Mouse (Mus musculus): ENCODE measurements at regions not wholly inside any gene's neighbourhood (a gene's known extent, or its start where the extent isn't known, plus 50 kb on each side); places are given as distances from the start of the nearest gene placed in this dataset.

GRCm38 (mm10) chr11:44185218-44185890 is 214.5 kb upstream of the Il12b start:
- in situ Hi-C loops (cut with MboI; ENCODE audit: low pct_unique_long_range_greater_than_20kb in 1 of 2, low sequenced_read_pairs in 2 of 2, unreplicated experiment in 1 of 2) = no loop called here

DNA sequence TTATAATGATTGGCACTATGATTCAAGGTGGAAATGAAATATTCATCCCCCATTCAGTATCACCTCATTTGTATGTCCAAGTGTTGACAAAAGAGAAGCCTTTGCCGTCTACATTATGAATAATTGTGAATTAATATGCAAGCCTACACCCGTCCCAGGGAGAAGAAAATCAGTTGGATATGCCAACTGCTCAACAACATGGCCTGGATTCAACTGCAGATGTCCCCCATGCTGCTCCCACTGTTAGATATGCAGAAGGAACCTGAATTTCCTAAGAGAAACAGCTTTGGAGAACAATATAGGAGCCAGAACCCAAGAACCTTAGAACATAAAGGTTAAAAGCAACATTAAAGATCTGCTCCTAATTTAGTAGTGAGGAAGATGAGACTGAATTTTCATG is 211.7 kb upstream of the Il12b start:
- in situ Hi-C loops (cut with MboI; ENCODE audit: low pct_unique_long_range_greater_than_20kb in 1 of 2, low sequenced_read_pairs in 2 of 2, unreplicated experiment in 1 of 2) = no loop called here

DNA sequence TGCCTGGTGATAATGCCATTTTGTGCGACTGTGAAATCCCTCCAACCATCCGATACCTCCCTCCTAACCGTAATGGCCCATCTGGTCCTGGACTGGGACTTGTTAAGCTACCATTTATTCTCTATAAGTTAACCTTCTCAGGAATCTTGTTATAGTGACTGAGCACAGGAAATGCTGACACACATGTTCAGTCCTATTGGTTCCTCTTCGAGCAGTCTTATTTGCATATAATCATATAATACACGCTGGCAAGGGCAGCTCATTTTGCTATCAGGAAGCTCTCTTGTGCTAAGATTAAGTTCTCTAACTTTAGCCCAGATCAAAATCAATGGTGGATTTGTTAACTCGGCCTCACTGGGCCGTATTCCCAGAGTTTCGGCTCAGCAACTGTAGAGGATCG is 206.1 kb upstream of the Il12b start:
- in situ Hi-C loops (cut with MboI; ENCODE audit: low pct_unique_long_range_greater_than_20kb in 1 of 2, low sequenced_read_pairs in 2 of 2, unreplicated experiment in 1 of 2) = no loop called here

GRCm38 (mm10) chr11:44202716-44203115 is 197.1 kb upstream of the Il12b start:
- in situ Hi-C loops (cut with MboI; ENCODE audit: low pct_unique_long_range_greater_than_20kb in 1 of 2, low sequenced_read_pairs in 2 of 2, unreplicated experiment in 1 of 2) = no loop called here

- in situ Hi-C loops (cut with MboI; ENCODE audit: low pct_unique_long_range_greater_than_20kb in 1 of 2, low sequenced_read_pairs in 2 of 2, unreplicated experiment in 1 of 2) = no loop called here
Measured at GRCm38 (mm10) chr11:44204384-44204783, 195.5 kb upstream of the Il12b start.

DNA sequence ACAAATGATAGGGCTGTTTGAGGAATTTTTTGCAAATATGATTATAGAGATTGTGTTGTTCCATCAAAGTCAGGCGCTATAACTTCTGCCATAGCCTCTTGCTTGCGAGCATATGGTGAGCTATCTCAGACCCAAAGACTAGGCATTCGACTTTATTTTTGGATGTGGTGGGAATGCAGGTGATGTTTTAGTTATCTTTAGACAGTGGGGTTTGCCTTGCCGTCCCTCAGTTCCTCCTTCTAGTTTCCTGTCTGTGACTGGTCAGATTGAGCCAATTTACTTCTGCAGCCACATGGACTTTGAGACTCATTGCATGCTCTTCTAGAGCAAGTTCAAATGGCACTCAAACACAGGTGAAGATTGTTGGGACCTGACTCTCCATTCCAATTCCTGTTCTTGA is 193.0 kb upstream of the Il12b start:
- in situ Hi-C loops (cut with MboI; ENCODE audit: low pct_unique_long_range_greater_than_20kb in 1 of 2, low sequenced_read_pairs in 2 of 2, unreplicated experiment in 1 of 2) = no loop called here

DNA sequence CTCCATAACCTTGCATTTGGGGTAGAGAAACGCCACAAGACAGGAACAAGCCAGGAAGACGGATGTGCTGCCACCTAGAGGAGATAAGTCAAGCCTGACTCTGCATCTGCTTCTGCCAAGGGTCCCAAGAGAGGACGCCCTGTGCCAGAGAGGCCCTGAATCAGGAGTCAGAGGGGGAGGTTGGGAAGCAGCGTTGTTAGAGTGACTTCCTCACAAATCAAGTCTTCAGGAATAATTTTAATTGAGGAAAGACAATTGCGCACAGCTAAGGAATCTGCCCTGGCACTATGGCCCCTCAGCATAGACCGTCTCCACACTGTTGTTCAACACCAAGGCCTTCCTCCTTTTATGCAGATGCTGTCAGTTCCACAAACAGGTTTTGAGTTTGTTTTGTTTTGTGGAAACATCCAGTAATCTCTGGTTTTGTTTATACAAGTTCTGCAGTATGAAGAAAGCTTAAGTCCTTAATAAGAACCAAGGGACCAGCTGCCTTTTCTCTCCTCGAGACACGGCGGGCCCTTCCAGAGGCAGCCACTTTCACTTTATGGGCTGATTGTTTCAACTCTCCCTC is 187.9 kb upstream of the Il12b start:
- in situ Hi-C loops (cut with MboI; ENCODE audit: low pct_unique_long_range_greater_than_20kb in 1 of 2, low sequenced_read_pairs in 2 of 2, unreplicated experiment in 1 of 2) = no loop called here

GRCm38 (mm10) chr11:44214095-44214494 is 185.8 kb upstream of the Il12b start:
- in situ Hi-C loops (cut with MboI; ENCODE audit: low pct_unique_long_range_greater_than_20kb in 1 of 2, low sequenced_read_pairs in 2 of 2, unreplicated experiment in 1 of 2) = no loop called here

DNA sequence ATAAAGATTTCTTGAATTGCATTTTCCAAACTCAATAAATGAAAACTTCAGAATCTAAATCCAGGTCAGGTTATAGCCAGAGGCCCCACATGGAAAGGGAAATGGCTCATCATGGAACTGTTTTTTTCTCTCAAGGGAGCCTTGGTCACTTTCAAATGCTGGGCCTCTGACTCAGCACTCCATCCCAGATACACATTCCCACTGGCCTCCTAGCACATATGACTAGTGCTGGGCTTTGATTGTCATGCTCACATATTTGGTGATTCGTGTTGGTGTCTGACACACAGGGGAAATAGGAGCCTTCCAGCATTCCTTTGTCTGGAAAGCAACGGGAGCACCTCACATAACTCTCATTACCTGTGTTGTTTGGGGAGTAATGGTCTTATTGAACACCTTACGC is 183.5 kb upstream of the Il12b start:
- in situ Hi-C loops (cut with MboI; ENCODE audit: low pct_unique_long_range_greater_than_20kb in 1 of 2, low sequenced_read_pairs in 2 of 2, unreplicated experiment in 1 of 2) = no loop called here

DNA sequence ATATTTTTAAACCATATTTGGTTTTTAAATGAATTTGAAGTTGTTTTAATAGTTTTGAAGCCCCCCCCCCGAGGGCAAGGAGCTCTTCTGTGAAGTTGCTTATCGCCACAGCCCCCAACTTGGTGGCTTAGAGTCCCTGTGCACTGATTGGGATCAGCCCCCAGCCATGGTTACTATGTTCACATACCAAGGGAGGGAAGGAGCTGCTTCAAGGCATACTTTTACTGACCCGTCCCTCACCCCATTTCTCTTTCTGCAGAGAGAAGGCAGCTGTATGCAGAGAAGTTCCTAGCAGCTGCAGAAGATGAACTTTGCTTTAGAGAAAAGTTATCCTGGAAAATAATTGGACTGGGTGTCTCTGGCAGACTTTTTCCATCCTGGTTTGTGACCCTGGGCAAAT is 179.9 kb upstream of the Il12b start:
- in situ Hi-C loops (cut with MboI; ENCODE audit: low pct_unique_long_range_greater_than_20kb in 1 of 2, low sequenced_read_pairs in 2 of 2, unreplicated experiment in 1 of 2) = no loop called here

- in situ Hi-C loops (cut with MboI; ENCODE audit: low pct_unique_long_range_greater_than_20kb in 1 of 2, low sequenced_read_pairs in 2 of 2, unreplicated experiment in 1 of 2) = no loop called here
Measured at GRCm38 (mm10) chr11:44229996-44230395, 169.9 kb upstream of the Il12b start.

GRCm38 (mm10) chr11:44235456-44235855 is 164.4 kb upstream of the Il12b start:
- in situ Hi-C loops (cut with MboI; ENCODE audit: low pct_unique_long_range_greater_than_20kb in 1 of 2, low sequenced_read_pairs in 2 of 2, unreplicated experiment in 1 of 2) = no loop called here

DNA sequence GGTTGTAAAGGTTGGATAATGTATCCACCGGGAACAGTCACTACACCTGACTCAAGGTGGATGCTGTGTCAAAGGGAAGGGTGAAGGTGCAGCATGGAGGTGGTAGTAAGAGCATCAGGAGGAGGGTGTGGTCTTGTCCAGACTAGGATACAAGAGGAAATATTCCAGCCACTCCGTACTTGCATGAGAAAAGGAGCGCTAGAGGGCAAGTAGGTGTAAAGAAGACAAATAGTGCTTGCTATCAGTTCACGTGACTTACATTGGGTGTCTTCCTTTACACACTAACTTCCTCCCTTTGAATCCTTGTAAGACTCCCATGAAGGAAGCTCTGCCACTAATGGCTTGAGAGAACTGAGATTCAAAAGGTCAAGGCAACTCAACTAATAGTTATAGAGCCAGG is 161.8 kb upstream of the Il12b start:
- in situ Hi-C loops (cut with MboI; ENCODE audit: low pct_unique_long_range_greater_than_20kb in 1 of 2, low sequenced_read_pairs in 2 of 2, unreplicated experiment in 1 of 2) = no loop called here

DNA sequence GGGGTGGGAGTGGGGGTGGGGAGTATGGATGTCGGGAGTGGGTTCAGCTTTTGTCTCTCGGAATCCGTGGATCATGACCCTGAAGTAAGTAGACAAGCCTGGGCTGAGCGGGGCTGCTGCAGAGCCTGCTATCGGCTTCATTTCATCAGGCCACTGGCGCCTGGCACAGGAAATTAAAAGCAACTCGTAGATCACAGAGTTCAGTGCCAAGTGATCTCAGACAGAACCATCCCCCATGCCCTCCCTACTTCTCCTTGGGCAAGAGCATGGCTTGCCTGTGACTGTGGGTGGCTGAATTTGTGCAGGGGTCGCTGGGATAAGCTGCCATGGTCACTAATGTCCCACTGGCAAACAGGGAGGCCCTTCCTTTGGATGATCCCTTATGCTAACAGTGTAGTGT is 161.3 kb upstream of the Il12b start:
- in situ Hi-C loops (cut with MboI; ENCODE audit: low pct_unique_long_range_greater_than_20kb in 1 of 2, low sequenced_read_pairs in 2 of 2, unreplicated experiment in 1 of 2) = no loop called here

DNA sequence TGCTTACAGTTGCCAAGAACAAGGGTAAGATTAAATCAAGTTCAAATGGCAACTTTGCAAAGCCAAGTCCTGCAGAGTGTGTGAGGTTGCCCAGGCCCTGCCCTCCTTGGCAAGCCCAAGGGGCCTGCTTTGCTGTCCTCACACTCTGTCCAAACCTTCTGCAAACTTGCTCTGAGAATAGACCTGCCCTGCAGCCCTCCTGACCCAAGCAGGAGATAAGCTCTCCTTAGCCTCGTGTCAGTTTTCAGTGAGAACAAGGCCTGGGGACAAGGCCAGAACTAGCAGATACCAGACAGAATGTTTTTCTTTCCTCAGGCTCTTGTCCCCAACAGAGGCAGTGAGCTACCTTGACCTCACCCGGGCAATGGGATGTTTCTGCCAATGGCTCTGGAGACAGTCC is 156.7 kb upstream of the Il12b start:
- in situ Hi-C loops (cut with MboI; ENCODE audit: low pct_unique_long_range_greater_than_20kb in 1 of 2, low sequenced_read_pairs in 2 of 2, unreplicated experiment in 1 of 2) = no loop called here

GRCm38 (mm10) chr11:44251821-44252220 is 148.0 kb upstream of the Il12b start:
- in situ Hi-C loops (cut with MboI; ENCODE audit: low pct_unique_long_range_greater_than_20kb in 1 of 2, low sequenced_read_pairs in 2 of 2, unreplicated experiment in 1 of 2) = no loop called here

GRCm38 (mm10) chr11:44260376-44261111 is 139.3 kb upstream of the Il12b start:
- in situ Hi-C loops (cut with MboI; ENCODE audit: low pct_unique_long_range_greater_than_20kb in 1 of 2, low sequenced_read_pairs in 2 of 2, unreplicated experiment in 1 of 2) = no loop called here

DNA sequence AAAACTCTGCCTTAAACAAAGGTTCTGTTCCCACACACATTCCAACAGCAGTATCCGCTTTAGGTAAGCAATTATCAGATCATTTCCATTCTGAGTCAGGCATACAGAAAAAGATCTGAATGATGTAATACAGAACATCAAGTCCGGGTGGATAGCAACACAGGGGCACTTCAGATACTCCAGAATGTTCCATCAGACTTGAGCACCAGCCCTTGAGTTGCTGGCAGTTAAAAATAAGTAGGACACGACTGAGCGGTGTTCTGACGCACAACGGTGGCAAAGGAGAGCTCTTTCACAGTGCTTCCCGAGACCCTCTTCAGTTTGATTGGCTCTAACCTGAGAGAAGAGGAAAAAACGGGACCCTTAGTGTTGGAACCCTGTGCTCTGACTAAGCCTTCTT is 138.2 kb upstream of the Il12b start:
- in situ Hi-C loops (cut with MboI; ENCODE audit: low pct_unique_long_range_greater_than_20kb in 1 of 2, low sequenced_read_pairs in 2 of 2, unreplicated experiment in 1 of 2) = no loop called here

DNA sequence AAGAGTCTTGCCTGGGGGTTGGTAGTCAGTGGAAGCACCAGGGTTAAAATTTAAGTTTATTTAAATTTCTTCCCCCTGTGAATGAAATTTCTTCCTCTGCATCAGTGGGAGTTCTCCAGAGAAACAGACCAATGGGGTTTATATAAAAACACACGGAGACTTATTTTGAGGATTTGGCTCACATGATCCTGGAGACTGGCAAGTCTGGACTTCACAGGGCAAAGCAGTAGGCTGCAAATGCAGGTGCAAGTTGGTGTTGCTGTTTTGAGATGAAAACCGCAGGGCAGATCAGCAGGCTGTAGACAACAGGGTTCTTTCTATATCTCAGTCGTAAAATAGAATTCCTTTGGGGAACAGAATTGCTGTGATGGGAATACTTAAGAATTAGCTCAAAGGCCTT is 137.3 kb upstream of the Il12b start:
- in situ Hi-C loops (cut with MboI; ENCODE audit: low pct_unique_long_range_greater_than_20kb in 1 of 2, low sequenced_read_pairs in 2 of 2, unreplicated experiment in 1 of 2) = no loop called here

- in situ Hi-C loops (cut with MboI; ENCODE audit: low pct_unique_long_range_greater_than_20kb in 1 of 2, low sequenced_read_pairs in 2 of 2, unreplicated experiment in 1 of 2) = no loop called here
Measured at GRCm38 (mm10) chr11:44272268-44272667, 127.6 kb upstream of the Il12b start.
